Mouse (Mus musculus): ENCODE measurements around the gene Taf8. TPM values are rescaled to one million over a fixed set of nuclear protein-coding genes. Genes with fewer than 3 reads are reported as not detected.
"Not testable (repeated sequence)": the region's sequence is repeated elsewhere in the genome, so short reads cannot be mapped to it uniquely, and the experiment has no call there.

Gene Taf8
- polyA plus RNA-seq, 1 experiment from 2014 or later, result 22.0 TPM

- peak overlapping the region; percentile 89; the same call in 1 of the 2 replicates for H3K4me2 ChIP-seq
- not testable (repeated sequence) for H3K9ac ChIP-seq; H3K36me3 ChIP-seq (replicated peaks); H3K27me3 ChIP-seq (replicated peaks); ATAC-seq (replicated peaks); H3K9me3 ChIP-seq
- H3K4me3 ChIP-seq, result peak overlapping the region; percentile 92
- WGBS, result 76% methylated on average over 6 of the region's 6 CpGs
- H3K27ac ChIP-seq, result 0 out of 2 replicates have a peak overlapping the region, but pooled peaks have one; percentile 20
- peaks cover 23% of the 10 kb centered on the region for H3K4me1 ChIP-seq
These were observed 584 bp upstream of the Taf8 start for GRCm38 (mm10) chr17:47502707-47503045.

- peak overlapping the region; percentile 92 for H3K4me3 ChIP-seq
- H3K27me3 ChIP-seq (replicated peaks), result no peaks in the 10 kb centered on the region
- peak overlapping the region; percentile 96 for H3K9ac ChIP-seq
- peak overlapping the region; percentile 89 for H3K4me2 ChIP-seq
- H3K27ac ChIP-seq, result peak overlapping the region; percentile 88
- ATAC-seq (replicated peaks), result peak; percentile 16
- H3K4me1 ChIP-seq, result peaks cover 23% of the 10 kb centered on the region
- H3K9me3 ChIP-seq, result no peaks in the 10 kb centered on the region
- H3K36me3 ChIP-seq (replicated peaks), result peaks cover 12% of the 10 kb centered on the region; the same call in 1 of the 2 replicates
- 9% methylated on average over 11 of the region's 11 CpGs for WGBS
These were observed 561 bp downstream of the Taf8 start for GRCm38 (mm10) chr17:47501531-47501930.

- H3K4me2 ChIP-seq, result no peak overlapping the region
- H3K4me3 ChIP-seq, result no peak overlapping the region
- H3K36me3 ChIP-seq (replicated peaks), result peaks cover 54% of the 10 kb centered on the region
- no peaks in the 10 kb centered on the region for H3K27me3 ChIP-seq (replicated peaks)
- 93% methylated on average over 11 of the region's 11 CpGs for WGBS
- no peak overlapping the region for H3K27ac ChIP-seq
- no peak for ATAC-seq (replicated peaks)
- no peaks in the 10 kb centered on the region for H3K4me1 ChIP-seq
- no peak overlapping the region for H3K9ac ChIP-seq
- H3K9me3 ChIP-seq, result no peaks in the 10 kb centered on the region
These were observed 8.0 kb downstream of the Taf8 start for GRCm38 (mm10) chr17:47494132-47494531.

- Histone ChIP-seq H3K9ac (no peak overlapping the region), H3K4me3 (no peak overlapping the region), H3K27me3 (replicated peaks) (no peaks in the 10 kb centered on the region), H3K27ac (no peak overlapping the region), H3K36me3 (replicated peaks) (peaks cover 56% of the 10 kb centered on the region), H3K4me1 (no peaks in the 10 kb centered on the region), H3K4me2 (no peak overlapping the region), H3K9me3 (no peaks in the 10 kb centered on the region)
- 88% methylated on average over 6 of the region's 6 CpGs for WGBS
- ATAC-seq (replicated peaks), result no peak
These were observed 8.4 kb downstream of the Taf8 start for GRCm38 (mm10) chr17:47493653-47494052.

- H3K9me3 ChIP-seq, result no peaks in the 10 kb centered on the region
- no peaks in the 10 kb centered on the region for H3K4me1 ChIP-seq
- H3K9ac ChIP-seq, result no peak overlapping the region
- no peak overlapping the region for H3K4me3 ChIP-seq
- no peaks in the 10 kb centered on the region for H3K27me3 ChIP-seq (replicated peaks)
- WGBS, result 82% methylated on average over 6 of the region's 6 CpGs
- ATAC-seq (replicated peaks), result no peak
- H3K4me2 ChIP-seq, result no peak overlapping the region
- H3K27ac ChIP-seq, result no peak overlapping the region
- H3K36me3 ChIP-seq (replicated peaks), result peaks cover 52% of the 10 kb centered on the region
These were observed 9.4 kb downstream of the Taf8 start for GRCm38 (mm10) chr17:47492731-47493130.

- no peak overlapping the region for H3K27ac ChIP-seq
- peaks cover 45% of the 10 kb centered on the region for H3K36me3 ChIP-seq (replicated peaks)
- no peak for ATAC-seq (replicated peaks)
- H3K9ac ChIP-seq, result no peak overlapping the region
- H3K4me1 ChIP-seq, result no peaks in the 10 kb centered on the region
- no peak overlapping the region for H3K4me2 ChIP-seq
- 84% methylated on average over 9 of the region's 9 CpGs for WGBS
- no peak overlapping the region for H3K4me3 ChIP-seq
- no peaks in the 10 kb centered on the region for H3K9me3 ChIP-seq
- H3K27me3 ChIP-seq (replicated peaks), result no peaks in the 10 kb centered on the region
These were observed 11.3 kb downstream of the Taf8 start for GRCm38 (mm10) chr17:47490791-47491190.

GRCm38 (mm10) chr17:47485791-47486190, 16.3 kb downstream of the Taf8 start:
- no peak overlapping the region for H3K9ac ChIP-seq
- H3K4me1 ChIP-seq, result no peaks in the 10 kb centered on the region
- 77% methylated on average over 3 of the region's 3 CpGs for WGBS
- H3K9me3 ChIP-seq, result no peaks in the 10 kb centered on the region
- no peak overlapping the region for H3K4me2 ChIP-seq
- peaks cover 17% of the 10 kb centered on the region; the same call in 1 of the 2 replicates for H3K36me3 ChIP-seq (replicated peaks)
- H3K27me3 ChIP-seq (replicated peaks), result no peaks in the 10 kb centered on the region
- no peak overlapping the region for H3K27ac ChIP-seq
- no peak for ATAC-seq (replicated peaks)
- no peak overlapping the region for H3K4me3 ChIP-seq

- no peak overlapping the region for H3K4me3 ChIP-seq
- no peaks in the 10 kb centered on the region for H3K27me3 ChIP-seq (replicated peaks)
- 8% methylated on average over 3 of the region's 3 CpGs for WGBS
- peaks cover 12% of the 10 kb centered on the region; the same call in 1 of the 2 replicates for H3K36me3 ChIP-seq (replicated peaks)
- no peak overlapping the region for H3K27ac ChIP-seq
- no peak overlapping the region for H3K4me2 ChIP-seq
- ATAC-seq (replicated peaks), result no peak
- H3K9me3 ChIP-seq, result no peaks in the 10 kb centered on the region
- no peaks in the 10 kb centered on the region for H3K4me1 ChIP-seq
- no peak overlapping the region for H3K9ac ChIP-seq
These were observed 17.1 kb downstream of the Taf8 start for GRCm38 (mm10) chr17:47484993-47485392.

GRCm38 (mm10) chr17:47484241-47484921, 17.7 kb downstream of the Taf8 start:
- H3K4me3 ChIP-seq, result no peak overlapping the region
- H3K9me3 ChIP-seq, result no peaks in the 10 kb centered on the region
- peaks cover 6% of the 10 kb centered on the region; the same call in 1 of the 2 replicates for H3K36me3 ChIP-seq (replicated peaks)
- WGBS, result 14% methylated on average over 1 of the region's 1 CpGs
- 0 out of 2 replicates have a peak, but pooled peaks have one; percentile 24 for ATAC-seq (replicated peaks)
- no peaks in the 10 kb centered on the region for H3K4me1 ChIP-seq
- H3K9ac ChIP-seq, result no peak overlapping the region
- no peaks in the 10 kb centered on the region for H3K27me3 ChIP-seq (replicated peaks)
- H3K4me2 ChIP-seq, result no peak overlapping the region
- no peak overlapping the region for H3K27ac ChIP-seq

- ATAC-seq (replicated peaks), result no peak
- Histone ChIP-seq H3K4me3 (no peak overlapping the region), H3K9ac (no peak overlapping the region), H3K4me1 (no peaks in the 10 kb centered on the region), H3K4me2 (no peak overlapping the region), H3K27me3 (replicated peaks) (no peaks in the 10 kb centered on the region), H3K36me3 (replicated peaks) (no peaks in the 10 kb centered on the region), H3K9me3 (no peaks in the 10 kb centered on the region), H3K27ac (no peak overlapping the region)
- 25% methylated on average over 2 of the region's 2 CpGs for WGBS
These were observed 19.7 kb downstream of the Taf8 start for GRCm38 (mm10) chr17:47482401-47482800.

GRCm38 (mm10) chr17:47479887-47480286, 22.2 kb downstream of the Taf8 start:
- Histone ChIP-seq H3K27ac (no peak overlapping the region), H3K9ac (no peak overlapping the region), H3K36me3 (replicated peaks) (no peaks in the 10 kb centered on the region), H3K4me1 (no peaks in the 10 kb centered on the region), H3K27me3 (replicated peaks) (no peaks in the 10 kb centered on the region), H3K4me2 (no peak overlapping the region), H3K9me3 (no peaks in the 10 kb centered on the region), H3K4me3 (no peak overlapping the region)
- ATAC-seq (replicated peaks), result no peak
- WGBS, result 82% methylated on average over 3 of the region's 3 CpGs

- H3K27ac ChIP-seq, result no peak overlapping the region
- WGBS, result 62% methylated on average over 3 of the region's 3 CpGs
- no peak overlapping the region for H3K4me2 ChIP-seq
- ATAC-seq (replicated peaks), result no peak
- no peak overlapping the region for H3K9ac ChIP-seq
- no peaks in the 10 kb centered on the region for H3K9me3 ChIP-seq
- H3K4me3 ChIP-seq, result no peak overlapping the region
- no peaks in the 10 kb centered on the region for H3K4me1 ChIP-seq
- H3K36me3 ChIP-seq (replicated peaks), result no peaks in the 10 kb centered on the region
- H3K27me3 ChIP-seq (replicated peaks), result no peaks in the 10 kb centered on the region
These were observed 26.4 kb downstream of the Taf8 start for GRCm38 (mm10) chr17:47475714-47476113.

GRCm38 (mm10) chr17:47475181-47475580, 26.9 kb downstream of the Taf8 start:
- no peaks in the 10 kb centered on the region for H3K9me3 ChIP-seq
- no peaks in the 10 kb centered on the region for H3K27me3 ChIP-seq (replicated peaks)
- H3K36me3 ChIP-seq (replicated peaks), result no peaks in the 10 kb centered on the region
- no peak overlapping the region for H3K9ac ChIP-seq
- H3K27ac ChIP-seq, result no peak overlapping the region
- no peaks in the 10 kb centered on the region for H3K4me1 ChIP-seq
- no peak for ATAC-seq (replicated peaks)
- no peak overlapping the region for H3K4me2 ChIP-seq
- WGBS, result 84% methylated on average over 4 of the region's 4 CpGs
- H3K4me3 ChIP-seq, result no peak overlapping the region
